Mouse (Mus musculus) layer of hippocampus, adult 9-11 months (tissue): ENCODE results near the gene Ccdc127.

Experiments used
- DNase-seq: peaks from one replicate; pipeline ENCODE4 v3.0.0; 2022

The Ccdc127 gene

DNA sequence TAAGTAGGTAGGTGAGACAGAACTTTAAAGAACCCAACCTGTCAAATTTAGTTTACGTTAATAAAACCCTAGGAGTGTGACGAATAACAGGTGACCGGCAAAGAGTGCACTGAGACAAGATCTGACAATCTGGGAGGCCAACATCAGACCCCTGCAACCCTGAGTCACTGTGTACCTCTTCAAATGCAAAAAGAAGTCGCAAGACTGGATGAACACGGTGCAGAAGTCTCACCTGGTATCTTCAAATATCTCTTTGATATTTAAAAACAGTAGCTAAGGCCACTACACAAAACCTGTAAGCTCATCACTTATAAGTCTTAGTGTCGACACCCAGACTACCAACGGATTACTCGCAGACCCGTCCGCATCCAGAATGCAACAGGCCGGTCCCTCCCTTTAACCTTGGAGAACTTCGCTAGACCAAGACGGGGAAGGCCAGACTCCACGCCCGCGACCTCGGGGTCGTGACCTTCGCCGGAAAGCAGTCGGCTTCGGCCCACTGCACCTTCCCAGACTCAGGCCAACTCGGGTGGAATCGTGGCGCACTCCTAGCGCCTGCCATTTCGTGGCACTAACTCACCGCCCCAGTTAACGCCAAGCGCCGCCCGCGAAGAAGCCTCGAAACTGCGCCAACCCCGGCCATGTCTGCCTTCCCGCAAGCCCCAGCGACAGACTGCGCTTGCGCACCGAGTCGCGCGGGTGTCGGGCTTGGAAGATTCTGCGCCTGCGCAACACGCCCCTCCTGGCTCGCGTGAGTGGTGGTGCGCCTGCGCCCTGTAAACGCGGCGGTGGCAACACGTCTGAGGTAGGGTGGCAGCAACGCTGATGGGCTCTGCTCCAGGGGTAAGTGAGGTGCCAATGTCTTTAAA lies at the start of gene Ccdc127, which contains the start of gene Sdha:
Gene Ccdc127, plus strand, starts transcription at position 744 of the 869 bp plus-strand sequence.
Gene Sdha, minus strand, starts transcription at position 715 of the 869 bp plus-strand sequence.
- peak; percentile 95 for DNase-seq

DNA sequence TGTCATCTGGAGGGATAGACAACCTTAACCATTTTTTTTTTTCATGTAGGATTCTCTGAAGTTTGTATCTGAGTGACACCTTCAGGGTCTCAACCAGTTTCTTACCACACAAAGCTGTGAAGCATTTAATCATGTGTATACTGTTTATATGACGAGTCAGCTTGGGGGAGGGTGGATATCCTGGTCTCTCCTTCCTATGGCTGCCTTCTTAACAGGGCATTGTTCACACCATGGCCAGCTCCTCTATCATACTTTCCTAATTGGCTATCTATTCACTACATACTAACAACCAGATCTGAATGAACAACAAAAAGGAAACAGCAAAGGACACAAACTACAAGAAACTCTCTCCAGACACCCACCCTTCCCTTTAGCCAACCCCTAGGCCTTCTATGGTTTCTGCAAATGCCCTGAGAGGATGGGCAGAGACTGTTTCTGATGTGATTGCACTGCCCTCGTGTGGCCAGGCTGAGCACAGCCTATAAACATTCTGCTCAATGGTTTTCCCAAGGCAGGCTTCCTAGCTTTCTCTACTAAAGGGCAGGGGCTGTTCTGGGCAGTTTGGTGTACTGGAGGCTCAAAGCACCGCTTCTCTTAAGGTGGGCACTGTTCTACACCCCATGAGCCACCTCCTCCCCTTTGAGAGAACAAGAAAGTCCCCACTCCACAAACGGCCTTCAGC lies 49.0 kb upstream of the Ccdc127 start:
- DNase-seq, result peak; percentile 57

DNA sequence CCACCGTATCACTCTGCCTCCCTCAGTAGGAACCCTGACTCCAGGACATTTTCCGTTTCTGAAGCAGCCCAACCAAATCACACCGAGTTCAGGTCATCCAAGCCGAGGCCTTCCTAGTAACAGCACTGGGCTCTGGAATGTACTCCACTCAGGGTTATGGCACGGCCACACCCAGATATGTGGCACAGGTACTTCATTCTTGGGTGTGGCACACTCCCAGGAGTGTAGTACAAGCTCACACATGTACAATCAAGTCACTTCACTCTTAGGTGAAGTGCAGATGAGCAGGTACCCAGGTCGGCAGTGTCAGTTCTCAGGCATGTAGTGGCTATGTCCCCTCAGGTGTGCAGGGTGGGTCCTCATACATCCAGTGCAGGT lies 48.5 kb upstream of the Ccdc127 start:
- DNase-seq, result no peak

DNA sequence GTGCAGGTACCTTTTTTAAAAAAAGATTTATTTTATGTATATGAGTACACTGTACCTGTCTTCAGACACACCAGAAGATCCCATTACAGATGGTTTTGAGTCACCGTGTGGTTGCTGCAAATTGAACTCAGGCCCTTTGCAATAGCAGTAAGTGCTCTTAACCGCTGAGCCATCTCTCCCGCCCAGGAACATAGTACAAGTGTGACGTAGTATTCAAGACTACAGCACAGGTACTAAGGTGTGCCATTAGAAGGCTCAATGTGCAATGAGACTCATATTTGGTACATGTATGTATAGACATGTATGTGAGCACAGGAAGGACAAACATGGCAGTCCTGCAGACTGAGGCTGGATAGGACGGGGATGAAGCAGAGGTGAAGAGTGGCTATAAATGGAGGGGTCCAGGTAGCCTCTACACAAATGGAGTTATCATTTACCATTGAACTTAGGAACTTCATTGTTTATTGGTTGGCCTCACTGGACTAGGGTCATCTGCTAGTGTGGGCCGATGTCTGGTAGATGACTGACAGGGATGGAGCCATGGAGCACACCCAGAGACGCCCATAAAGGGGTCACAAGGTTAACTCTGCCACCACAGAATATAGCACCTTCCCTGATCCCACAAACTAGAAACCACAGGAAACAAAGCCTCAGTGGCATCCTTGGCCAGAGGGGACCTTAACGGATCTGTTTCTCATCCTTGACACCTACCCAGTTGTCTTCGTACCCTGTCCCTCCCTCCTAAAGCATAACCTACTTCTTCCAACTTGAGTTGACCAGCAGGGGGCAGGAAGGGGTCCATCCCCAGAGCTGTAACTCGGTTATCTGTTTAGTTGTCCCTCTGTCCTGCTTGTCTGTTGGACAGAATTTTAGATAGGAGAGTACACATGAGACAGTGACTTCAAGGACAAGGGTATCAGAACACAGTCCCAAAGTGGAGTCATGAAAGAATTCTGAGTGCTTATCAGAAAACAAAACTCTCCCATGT lies 47.8 kb upstream of the Ccdc127 start:
- no peak for DNase-seq

DNA sequence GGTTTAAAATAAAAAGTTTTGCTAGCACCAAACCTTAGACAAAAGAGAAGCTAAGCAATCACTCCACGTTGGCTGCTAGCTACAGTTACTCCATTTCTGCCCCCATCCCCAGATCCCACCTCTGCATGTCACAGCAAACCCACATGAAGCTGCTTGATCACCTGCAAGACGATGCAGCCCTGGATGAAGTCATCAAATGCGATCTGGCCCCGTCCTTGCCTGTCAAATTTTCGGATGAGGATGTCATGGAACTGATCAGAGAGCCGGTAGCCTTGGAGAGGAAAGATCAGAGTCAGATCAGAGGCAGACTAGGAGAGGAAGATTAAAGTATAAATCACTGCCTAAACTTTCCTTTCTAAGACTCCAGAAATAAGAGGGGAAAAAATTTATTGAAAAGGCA lies 44.7 kb upstream of the Ccdc127 start:
- DNase-seq, result no peak

DNA sequence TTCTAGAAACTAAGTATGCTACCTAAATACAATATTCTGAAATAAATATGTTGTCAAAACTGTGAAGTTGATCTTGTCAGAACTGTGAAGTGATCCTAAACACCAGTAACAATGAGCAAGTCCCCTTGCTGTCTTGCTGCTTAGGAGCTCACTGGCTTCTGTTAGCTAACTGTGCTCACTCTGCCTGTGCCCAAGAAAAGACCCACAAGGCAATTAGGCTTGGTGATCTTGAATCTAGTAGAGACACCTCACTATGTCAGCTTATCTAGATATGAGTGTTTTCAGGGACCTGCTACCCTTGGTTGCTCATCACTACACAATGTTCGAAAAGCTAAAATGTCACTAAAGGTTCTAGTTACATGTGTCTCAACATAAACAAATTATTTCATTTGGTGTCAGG lies 44.3 kb upstream of the Ccdc127 start:
- DNase-seq, result no peak

DNA sequence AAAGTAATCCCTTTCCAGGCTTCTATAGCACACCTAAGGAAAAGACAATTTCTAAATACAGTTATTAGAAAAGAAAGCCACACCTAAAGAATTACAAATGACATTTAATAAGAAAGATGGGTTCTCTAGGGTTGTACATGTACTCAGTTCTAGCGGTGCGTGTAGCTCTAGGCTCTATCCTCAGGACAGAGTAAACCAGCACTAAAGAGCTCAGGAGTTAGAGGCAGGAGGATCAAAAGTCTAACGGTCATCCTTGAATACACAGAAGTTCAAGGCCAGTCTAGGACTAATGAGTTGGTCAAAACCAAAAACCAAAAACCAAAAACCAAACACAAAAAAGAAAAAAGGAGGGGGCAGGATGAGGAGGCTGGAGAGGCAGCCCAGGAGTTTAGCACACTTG lies 35.5 kb upstream of the Ccdc127 start:
- no peak for DNase-seq

DNA sequence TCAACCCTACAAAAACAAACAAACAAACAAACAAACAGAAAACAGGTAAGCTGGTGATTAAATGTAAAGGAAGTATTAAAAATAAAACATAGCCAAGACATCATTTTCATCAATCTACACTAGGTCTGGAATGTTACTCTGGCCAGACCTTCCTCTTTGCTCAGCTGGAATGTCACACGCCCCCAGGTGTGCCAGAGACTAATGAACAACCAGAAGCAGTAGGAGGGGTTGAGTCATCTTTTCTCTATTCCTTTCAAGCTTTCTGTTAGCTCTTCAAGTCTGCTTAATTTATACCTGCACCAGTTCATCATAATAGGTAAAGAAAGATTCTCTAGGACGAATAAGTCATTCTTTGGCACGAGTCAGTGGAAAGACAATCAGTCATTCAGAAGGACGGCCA lies 33.7 kb upstream of the Ccdc127 start:
- DNase-seq, result no peak

DNA sequence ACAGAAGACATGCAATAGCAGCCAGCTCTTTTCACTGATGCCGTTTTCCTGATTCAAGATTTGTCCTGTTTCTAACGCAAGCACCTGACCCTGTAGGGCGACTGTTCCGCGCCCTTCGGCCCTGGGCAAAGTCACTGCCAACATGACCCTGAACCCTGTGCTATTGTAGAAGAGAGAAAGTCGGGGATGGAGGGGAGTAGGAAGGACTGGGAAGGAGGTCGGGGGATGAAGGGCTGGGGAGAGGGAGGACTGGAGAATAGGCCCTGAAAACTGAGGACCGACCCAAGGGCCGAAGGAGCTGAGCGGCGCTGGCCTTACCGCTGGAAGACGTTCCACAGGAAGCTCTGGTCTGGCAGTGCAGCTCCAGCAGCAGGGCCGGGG lies 33.3 kb upstream of the Ccdc127 start:
- no peak for DNase-seq

DNA sequence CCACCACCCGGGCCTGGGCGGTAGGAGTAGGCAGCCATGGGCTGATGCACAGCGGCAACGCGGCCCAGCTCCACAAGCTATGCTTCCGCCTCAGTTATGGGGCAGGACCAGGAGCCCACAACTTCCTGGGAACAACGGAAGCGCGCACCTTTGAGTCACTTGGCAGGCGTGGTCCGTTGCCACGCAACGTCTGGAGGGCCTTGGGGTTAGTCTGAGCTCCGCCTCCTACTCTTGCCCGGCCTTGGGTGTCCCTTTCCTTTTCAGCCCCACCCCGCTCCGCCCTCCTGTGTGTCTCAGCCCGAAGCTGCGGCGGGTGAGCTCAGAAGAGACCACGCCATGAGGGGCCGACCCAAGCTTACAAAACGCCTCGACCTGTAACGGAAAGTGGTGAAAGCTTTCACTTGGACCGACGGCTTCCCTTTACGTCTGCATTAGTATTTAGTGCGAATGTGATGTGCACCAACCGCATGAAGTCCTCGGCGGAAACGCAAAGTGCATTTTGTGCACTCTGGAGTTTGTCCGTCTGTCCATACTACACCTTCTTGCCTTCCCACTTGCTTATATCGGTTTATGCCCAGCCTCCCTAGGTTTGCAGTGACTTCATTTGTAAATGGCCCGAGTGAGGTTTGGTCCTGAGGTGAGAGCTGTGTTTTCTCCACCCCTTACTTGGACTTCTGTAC lies 32.8 kb upstream of the Ccdc127 start, which contains the start of gene Pdcd6:
Gene Pdcd6, minus strand, starts transcription at position 411 of the 680 bp plus-strand sequence.
- peak; percentile 94 for DNase-seq

DNA sequence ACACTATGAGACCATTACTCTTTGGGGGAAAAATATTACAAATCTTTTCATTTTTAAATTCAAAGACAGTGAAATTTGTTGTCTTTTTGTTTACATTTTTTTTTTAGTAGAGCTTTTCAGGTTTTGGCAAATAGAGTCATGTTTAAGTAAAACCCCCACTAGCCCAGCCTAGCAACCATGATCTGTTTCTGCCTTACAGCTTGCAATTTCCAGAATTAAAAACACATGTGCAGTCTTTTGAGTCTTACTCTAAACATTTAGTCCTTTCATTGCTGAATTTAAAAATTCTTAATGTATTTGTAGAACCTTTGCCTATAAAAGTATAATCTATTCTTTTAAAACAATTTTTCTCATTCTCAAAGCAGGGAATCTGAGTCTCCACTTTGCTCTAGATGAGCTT lies 20.8 kb upstream of the Ccdc127 start:
- DNase-seq, result no peak

DNA sequence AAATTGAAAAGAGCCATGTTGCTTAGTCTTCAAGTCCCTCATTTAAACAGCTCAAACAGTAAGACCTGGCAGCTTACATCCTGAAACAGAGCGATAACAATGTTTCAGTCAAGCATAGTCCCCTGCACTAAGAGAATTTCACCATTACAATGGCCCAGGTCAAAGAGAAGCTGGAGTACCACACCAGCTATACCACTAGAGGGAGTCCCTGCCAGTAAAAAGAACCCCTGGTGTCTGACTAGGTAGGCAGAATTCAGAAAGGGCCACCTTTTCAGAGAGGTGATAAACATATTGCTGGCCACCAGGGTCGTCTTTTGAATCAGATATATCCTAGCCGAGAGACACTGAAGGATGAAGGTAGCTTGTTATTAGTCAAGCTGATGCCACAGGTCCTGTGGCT lies 9.1 kb upstream of the Ccdc127 start:
- DNase-seq, result no peak

DNA sequence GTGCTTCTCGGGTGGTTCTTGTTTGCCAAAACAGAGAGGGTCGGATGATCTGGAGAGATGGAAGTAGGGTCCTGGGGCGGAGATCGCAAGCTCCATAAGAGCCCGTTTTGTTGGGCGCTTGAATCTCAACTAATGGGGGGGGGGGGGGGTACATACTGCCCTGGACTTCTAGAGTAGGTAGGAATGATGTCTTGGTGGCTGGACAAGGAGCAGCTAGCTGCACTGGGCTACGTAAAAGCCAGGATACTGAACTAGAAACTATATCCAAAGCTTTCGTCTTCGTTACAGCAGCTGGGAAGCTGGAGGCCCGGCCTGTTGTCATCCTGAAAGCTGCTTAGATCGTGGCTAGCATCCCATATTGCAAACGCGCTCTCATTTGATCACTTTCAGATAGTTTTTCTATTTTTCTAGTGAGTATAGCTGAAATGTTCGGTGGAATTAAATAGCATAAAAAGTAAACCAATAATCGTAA lies 362 bp downstream of the Ccdc127 start:
- DNase-seq, result no peak

DNA sequence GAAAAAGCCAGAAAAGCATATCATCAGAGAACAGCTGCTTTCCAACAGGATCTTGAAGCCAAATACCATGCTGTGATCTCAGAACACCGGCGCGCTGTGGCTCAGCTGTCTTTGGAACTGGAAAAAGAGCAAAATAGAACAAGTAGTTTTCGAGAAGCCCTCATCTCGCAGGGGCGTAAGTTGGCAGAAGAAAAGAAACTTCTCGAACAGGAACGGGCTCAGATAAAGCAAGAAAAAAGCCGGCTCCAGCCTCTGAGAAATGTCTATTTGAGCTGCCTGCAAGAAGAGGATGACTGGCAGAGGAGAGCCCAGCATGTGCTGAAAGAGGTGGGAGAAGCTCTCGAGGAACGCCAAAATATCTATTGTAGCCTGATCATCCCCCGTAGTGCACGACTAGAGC lies 6.4 kb downstream of the Ccdc127 start:
- DNase-seq, result no peak

DNA sequence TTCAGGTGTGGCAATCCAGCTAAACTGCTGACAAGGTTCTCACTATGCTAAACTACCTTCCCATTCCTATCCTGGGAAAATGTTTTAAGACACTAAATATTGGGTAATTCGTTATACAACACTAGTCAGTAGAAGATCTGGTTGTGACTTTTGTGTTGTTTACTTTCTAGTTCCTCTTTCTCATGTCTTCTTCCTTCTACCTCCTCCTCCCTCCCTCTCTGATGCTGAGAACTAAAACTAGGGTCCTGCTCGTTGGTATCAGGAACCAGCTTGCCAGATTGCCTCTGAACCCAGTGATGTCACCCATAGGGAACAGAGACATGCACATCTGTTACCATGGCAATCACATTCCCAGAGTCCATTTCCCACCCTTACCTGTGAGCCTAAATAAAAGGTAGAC lies 12.1 kb downstream of the Ccdc127 start:
- no peak for DNase-seq

DNA sequence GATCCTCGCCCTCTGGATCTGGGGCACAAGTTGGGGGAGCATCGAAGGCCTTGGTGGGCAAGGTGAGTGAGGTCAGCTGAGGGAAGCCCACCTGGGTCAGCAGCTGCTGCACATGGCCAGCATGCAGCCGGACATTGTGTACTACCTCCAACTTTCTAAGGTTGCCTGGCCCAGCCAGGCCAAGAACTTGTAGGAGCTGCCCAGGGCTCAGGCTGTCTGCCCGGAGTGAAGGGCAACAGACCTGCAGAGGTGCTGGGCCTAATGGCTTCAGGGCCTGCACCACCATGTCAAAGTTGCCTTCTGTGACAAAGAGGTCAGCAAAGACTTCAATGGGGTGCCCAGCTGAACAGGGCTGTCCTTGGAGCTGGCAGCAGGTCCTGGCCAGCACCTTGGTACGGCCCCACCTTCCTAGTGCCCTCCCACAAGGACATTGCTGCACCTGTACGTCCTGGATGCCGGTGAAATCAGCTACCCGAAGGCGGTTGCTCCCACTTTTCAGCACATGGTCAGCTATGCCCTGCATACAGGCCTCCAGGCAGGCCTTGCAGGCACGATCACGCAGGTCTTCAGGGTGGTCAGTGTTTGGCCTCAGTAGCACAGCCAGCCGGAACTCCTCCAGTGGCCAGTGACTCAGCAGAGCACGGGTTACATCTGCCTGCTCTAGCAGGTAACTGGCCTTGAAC lies 13.2 kb downstream of the Ccdc127 start:
- DNase-seq, result no peak

DNA sequence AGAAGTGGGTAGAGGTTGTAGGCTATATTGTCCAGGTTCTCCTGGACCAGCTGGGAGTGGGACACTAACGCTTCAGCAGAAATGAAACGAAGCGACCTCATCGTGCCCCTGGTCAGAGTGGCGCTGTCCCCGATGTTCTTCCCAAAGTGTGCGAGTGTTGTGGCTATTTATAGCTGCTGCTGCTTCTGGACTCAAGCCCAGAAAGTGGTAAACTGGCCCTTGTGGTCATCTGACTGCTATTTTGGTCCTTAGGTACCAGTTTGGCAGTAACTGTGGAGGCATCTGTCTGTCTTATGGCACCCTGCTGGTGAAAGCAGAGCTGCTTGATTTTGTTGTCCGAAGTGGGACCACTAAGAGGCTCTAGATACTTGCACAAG lies 13.7 kb downstream of the Ccdc127 start, which contains the start of gene Lrrc14b:
Gene Lrrc14b, minus strand, starts transcription at position 147 of the 377 bp plus-strand sequence.
- no peak for DNase-seq

DNA sequence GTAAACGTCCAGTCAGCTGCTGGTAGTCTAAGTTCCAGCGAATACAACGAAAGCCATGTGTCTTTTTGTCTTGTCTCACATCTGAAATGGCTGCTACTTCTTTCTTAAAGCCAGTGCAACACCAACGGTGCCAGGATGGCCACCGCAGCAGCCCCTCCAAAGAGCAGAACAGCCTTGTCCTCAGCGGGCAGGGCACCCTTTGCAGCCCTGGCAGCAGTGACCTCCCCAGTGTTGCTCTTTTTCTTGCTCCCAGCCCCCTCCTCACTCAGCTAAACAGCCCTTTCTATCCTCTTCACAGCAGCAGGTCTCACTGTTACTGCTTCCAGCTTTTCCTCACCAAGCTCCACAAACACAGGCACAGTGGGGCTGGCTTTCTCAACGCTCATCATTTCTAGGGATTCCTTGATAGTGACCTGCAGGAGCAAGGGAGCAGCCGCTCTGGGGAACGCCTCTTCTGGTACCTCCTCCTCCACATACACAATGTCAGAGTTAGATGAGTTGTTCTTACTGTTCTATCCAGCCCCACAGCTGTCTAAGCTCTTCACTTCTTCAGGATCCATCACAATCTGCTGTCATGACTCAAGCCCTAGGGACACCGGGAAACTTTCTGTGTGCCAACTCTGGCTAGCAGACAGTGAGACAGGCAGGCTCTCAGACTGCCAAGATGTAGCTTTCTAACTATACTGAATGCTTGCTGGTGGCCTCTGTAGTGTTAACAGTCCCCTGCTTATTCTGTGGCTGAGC lies 31.6 kb downstream of the Ccdc127 start:
- DNase-seq, result no peak

DNA sequence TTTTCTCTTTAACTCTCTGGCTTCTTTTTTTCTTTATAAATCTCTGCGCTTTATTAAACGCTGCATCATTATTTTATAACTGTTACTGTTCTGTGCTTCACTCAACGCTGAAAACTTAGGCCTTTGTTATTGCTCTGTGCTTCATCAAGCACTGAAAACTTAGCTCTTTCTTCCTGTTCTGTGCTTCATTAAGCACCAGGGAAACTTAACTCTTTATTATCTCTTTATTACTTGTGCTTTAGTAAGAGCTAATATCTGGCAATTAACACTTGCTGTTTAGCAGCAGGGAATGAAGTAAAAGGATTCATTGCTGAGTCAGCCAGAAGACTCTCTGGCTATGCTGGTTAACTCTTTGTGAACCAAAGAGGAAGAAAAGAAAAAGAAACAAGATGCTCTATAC lies 32.2 kb downstream of the Ccdc127 start:
- no peak for DNase-seq

DNA sequence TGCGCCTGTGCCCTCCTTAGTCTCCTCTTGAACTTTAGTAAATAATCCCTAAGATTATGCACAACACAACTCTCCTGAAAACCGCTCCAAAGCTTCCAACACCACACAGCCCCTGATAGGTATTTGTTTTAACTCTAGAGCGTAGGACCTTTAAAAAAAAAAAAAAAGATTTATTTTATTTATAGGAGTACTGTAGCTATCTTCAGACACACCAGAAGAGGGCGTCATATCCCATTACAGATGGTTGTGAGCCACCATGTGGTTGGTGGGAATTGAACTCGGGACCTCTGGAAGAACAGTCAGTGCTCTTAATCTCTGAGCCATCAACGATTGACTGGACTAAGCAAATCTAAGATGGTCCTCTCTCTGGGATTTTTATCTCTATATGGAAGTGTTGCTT lies 39.6 kb downstream of the Ccdc127 start:
- no peak for DNase-seq
